Mouse (Mus musculus) MEL (cell line): ENCODE measurements around the gene Crisp4. TPM values are rescaled to one million over a fixed set of nuclear protein-coding genes. Genes with fewer than 3 reads are reported as not detected.

ENCODE experiments used
- DNase-seq: peaks from one replicate; pipeline ENCODE4 v3.0.0; 2011; ENCODE audit warnings: low read depth, low spot score
- H3K27ac ChIP-seq: 2 replicates; pipeline ENCODE4 v1.5.1; 2012; ENCODE audit warnings: low read depth, mild to moderate bottlenecking, control low read depth, low read length, moderate library complexity; ENCODE audit not compliant: control insufficient read depth
- H3K27me3 ChIP-seq, 2 experiments: fragments of 150-350 bp in 1 of 2; sonication (generic) in 1 of 2; 2 replicates each; pipeline ENCODE4 v1.6.1; 2012; ENCODE audit warnings: low read length in 2 of 2, mild to moderate bottlenecking in 2 of 2, improper control_type of control experiment in 1 of 2, moderate library complexity in 1 of 2; ENCODE audit not compliant: insufficient read depth in 2 of 2, control insufficient read depth in 1 of 2
- H3K36me3 ChIP-seq, 2 experiments: 2 replicates each; pipeline ENCODE4 v1.6.1; 2012 to 2014; ENCODE audit warnings: low read length in 2 of 2, improper control_type of control experiment in 1 of 2, inconsistent platforms in 1 of 2, mild to moderate bottlenecking in 1 of 2; ENCODE audit not compliant: insufficient read depth in 2 of 2, control insufficient read depth in 1 of 2
- H3K4me1 ChIP-seq, 2 experiments: fragments of 150-350 bp in 1 of 2; sonication (generic) in 1 of 2; 2 replicates each; pipeline ENCODE4 v1.6.1; 2012; ENCODE audit warnings: low read length in 2 of 2, improper control_type of control experiment in 1 of 2, mild to moderate bottlenecking in 1 of 2; ENCODE audit not compliant: insufficient read depth in 2 of 2, control insufficient read depth in 1 of 2
- H3K4me3 ChIP-seq, 2 experiments: fragments of 150-350 bp in 1 of 2; sonication (generic) in 1 of 2; 2 replicates each; pipeline ENCODE4 v1.5.1; 2012; ENCODE audit warnings: low read depth in 2 of 2, low read length in 2 of 2, mild to moderate bottlenecking in 2 of 2, moderate library complexity in 2 of 2, control low read depth in 1 of 2, improper control_type of control experiment in 1 of 2; ENCODE audit not compliant: control insufficient read depth in 1 of 2, insufficient read depth in 1 of 2
- H3K79me2 ChIP-seq: 2 replicates; pipeline ENCODE4 v1.6.1; 2012; ENCODE audit warnings: mild to moderate bottlenecking, low read length, moderate library complexity; ENCODE audit not compliant: control insufficient read depth, poor library complexity, insufficient read depth
- H3K9ac ChIP-seq: 2 replicates; pipeline ENCODE4 v1.6.1; 2012; ENCODE audit warnings: low read depth, mild to moderate bottlenecking, control low read depth, low read length, moderate library complexity; ENCODE audit not compliant: control insufficient read depth, poor library complexity, severe bottlenecking
- H3K9me3 ChIP-seq: fragments of 150-350 bp; sonication (generic); replicated peaks from 2 replicates; pipeline ENCODE4 v1.6.1; 2012; ENCODE audit warnings: mild to moderate bottlenecking, low read length, improper control_type of control experiment, moderate library complexity; ENCODE audit not compliant: insufficient read depth
- BHLHE40 ChIP-seq: IDR thresholded peaks from 2 replicates; pipeline ENCODE4 v1.6.1; 2012; ENCODE audit warnings: low read depth, mild to moderate bottlenecking, inconsistent platforms, low read length, improper control_type of control experiment, borderline replicate concordance
- CHD1 ChIP-seq: IDR thresholded peaks from 2 replicates; pipeline ENCODE4 v1.6.1; 2012; ENCODE audit warnings: low read depth, mild to moderate bottlenecking, inconsistent platforms, low read length, improper control_type of control experiment
- CHD2 ChIP-seq: IDR thresholded peaks from 2 replicates; pipeline ENCODE4 v1.6.1; 2011; ENCODE audit warnings: low read length, improper control_type of control experiment
- EP300 ChIP-seq, 2 experiments: IDR thresholded peaks; 2 replicates each; pipeline ENCODE4 v1.6.1; 2011; ENCODE audit warnings: improper control_type of control experiment in 2 of 2, low read length in 2 of 2, low read depth in 1 of 2, mild to moderate bottlenecking in 1 of 2
- ETS1 ChIP-seq: IDR thresholded peaks from 2 replicates; pipeline ENCODE4 v1.6.1; 2012; ENCODE audit warnings: low read depth, mild to moderate bottlenecking, inconsistent platforms, low read length, improper control_type of control experiment, moderate library complexity
- GATA1 ChIP-seq: IDR thresholded peaks from 2 replicates; pipeline ENCODE4 v1.6.1; 2011; ENCODE audit warnings: low read depth, low read length, improper control_type of control experiment
- HCFC1 ChIP-seq: IDR thresholded peaks from 2 replicates; pipeline ENCODE4 v1.6.1; 2012; ENCODE audit warnings: low read depth, mild to moderate bottlenecking, inconsistent platforms, low read length, improper control_type of control experiment, moderate library complexity
- MAFK ChIP-seq: IDR thresholded peaks from 2 replicates; pipeline ENCODE4 v1.6.1; 2011; ENCODE audit warnings: low read depth, mild to moderate bottlenecking, low read length, improper control_type of control experiment, borderline replicate concordance
- MAX ChIP-seq: IDR thresholded peaks from 2 replicates; pipeline ENCODE4 v1.6.1; 2011; ENCODE audit warnings: low read length, improper control_type of control experiment
- MYC ChIP-seq: IDR thresholded peaks from 2 replicates; pipeline ENCODE4 v1.6.1; 2011; ENCODE audit warnings: low read depth, mild to moderate bottlenecking, low read length, improper control_type of control experiment, moderate library complexity
- NELFE ChIP-seq: IDR thresholded peaks from 2 replicates; pipeline ENCODE4 v1.6.1; 2011; ENCODE audit warnings: low read depth, low read length, improper control_type of control experiment
- NRF1 ChIP-seq: IDR thresholded peaks from 2 replicates; pipeline ENCODE4 v1.6.1; 2014; ENCODE audit warnings: low read depth, mild to moderate bottlenecking, inconsistent platforms, low read length, improper control_type of control experiment, moderate library complexity; ENCODE audit not compliant: poor library complexity, insufficient read depth, severe bottlenecking
- POLR2A ChIP-seq, 2 experiments: IDR thresholded peaks; 2 replicates each; pipeline ENCODE4 v1.6.1; 2011 to 2012; ENCODE audit warnings: low read length in 2 of 2, mild to moderate bottlenecking in 2 of 2, control low read depth in 1 of 2, improper control_type of control experiment in 1 of 2, low read depth in 1 of 2, moderate library complexity in 1 of 2; ENCODE audit not compliant: control insufficient read depth in 1 of 2, insufficient read depth in 1 of 2, poor library complexity in 1 of 2
- RAD21 ChIP-seq: IDR thresholded peaks from 2 replicates; pipeline ENCODE4 v1.6.1; 2011; ENCODE audit warnings: mild to moderate bottlenecking, low read depth, low read length, improper control_type of control experiment
- RCOR1 ChIP-seq: IDR thresholded peaks from 2 replicates; pipeline ENCODE4 v1.6.1; 2012; ENCODE audit warnings: low read depth, mild to moderate bottlenecking, inconsistent platforms, low read length, improper control_type of control experiment
- SMC3 ChIP-seq: IDR thresholded peaks from 2 replicates; pipeline ENCODE4 v1.6.1; 2011; ENCODE audit warnings: low read depth, low read length, improper control_type of control experiment
- TAL1 ChIP-seq: IDR thresholded peaks from 2 replicates; pipeline ENCODE4 v1.6.1; 2012; ENCODE audit warnings: mild to moderate bottlenecking, inconsistent platforms, low read length, moderate library complexity, mixed read lengths
- TBP ChIP-seq: IDR thresholded peaks from 2 replicates; pipeline ENCODE4 v1.8.0; 2011; ENCODE audit warnings: low read depth, low read length, improper control_type of control experiment
- UBTF ChIP-seq: IDR thresholded peaks from 2 replicates; pipeline ENCODE4 v1.6.1; 2012; ENCODE audit warnings: low read depth, mild to moderate bottlenecking, inconsistent platforms, low read length, improper control_type of control experiment, moderate library complexity, borderline replicate concordance; ENCODE audit not compliant: insufficient read depth
- ZC3H11A ChIP-seq: IDR thresholded peaks from 2 replicates; pipeline ENCODE4 v1.6.1; 2012; ENCODE audit warnings: low read depth, mild to moderate bottlenecking, inconsistent platforms, low read length, improper control_type of control experiment
- ZMIZ1 ChIP-seq: IDR thresholded peaks from 2 replicates; pipeline ENCODE4 v1.6.1; 2012; ENCODE audit warnings: low read depth, mild to moderate bottlenecking, inconsistent platforms, low read length, improper control_type of control experiment, moderate library complexity
- polyA plus RNA-seq, 2 experiments: library from polyadenylated mRNA; stranded (reverse) in 1 of 2; unstranded in 1 of 2; fragments of >175 nt in 1 of 2; fragments of >200 nt in 1 of 2; gene quantifications; 2 replicates each; pipeline versions ENCODE4 v1.2.1 to v1.2.4; 2012; ENCODE audit warnings: low replicate concordance in 2 of 2, low read depth in 1 of 2; ENCODE audit not compliant: insufficient read length in 2 of 2, insufficient read depth in 1 of 2, missing spikeins in 1 of 2
- total RNA-seq: library from RNA; depleted of rRNA; stranded (reverse); fragments of 300-350 nt; gene quantifications from 2 replicates; pipeline ENCODE4 v1.2.3, GENCODE M21; 2012

The Crisp4 gene
- total and polyA plus RNA-seq, 3 experiments, result not detected

- Histone ChIP-seq H3K4me3 (no peak overlapping the region), H3K79me2 (no peaks in the 10 kb centered on the region), H3K27me3 (no peaks in the 10 kb centered on the region), H3K36me3 (no peaks in the 10 kb centered on the region), H3K9ac (no peak overlapping the region), H3K9me3 (no peaks in the 10 kb centered on the region), H3K27ac (no peak overlapping the region), H3K4me1 (no peaks in the 10 kb centered on the region)
- DNase-seq, result no peak
- TF ChIP-seq HCFC1 (no peak), CHD2 (no peak), NRF1 (no peak), ZC3H11A (no peak), ETS1 (no peak), RAD21 (no peak)
These were observed 22.6 kb upstream of the Crisp4 start for GRCm38 (mm10) chr1:18168261-18168660.

GRCm38 (mm10) chr1:18159082-18159481 is 13.4 kb upstream of the Crisp4 start:
- no peaks in the 10 kb centered on the region for H3K36me3 ChIP-seq
- H3K79me2 ChIP-seq, result no peaks in the 10 kb centered on the region
- H3K9ac ChIP-seq, result no peak overlapping the region
- TF ChIP-seq NRF1 (no peak), BHLHE40 (no peak), MAFK (no peak), TBP (no peak), RCOR1 (no peak), RAD21 (no peak), UBTF (no peak), ZMIZ1 (no peak), SMC3 (no peak), MYC (no peak), NELFE (no peak), GATA1 (no peak), EP300 (IDR thresholded peaks at IDR 0.05; ENCODE audit: low read depth in 1 of 2, low read length in 2 of 2) (no peak), MAX (no peak), CHD2 (no peak), TAL1 (no peak), POLR2A (IDR thresholded peaks at IDR 0.05; ENCODE audit: control insufficient read depth in 1 of 2, insufficient read depth in 1 of 2, low read depth in 1 of 2, low read length in 2 of 2, poor library complexity in 1 of 2) (no peak), ZC3H11A (no peak), CHD1 (no peak)
- no peaks in the 10 kb centered on the region for H3K4me1 ChIP-seq
- no peak overlapping the region for H3K4me3 ChIP-seq
- no peaks in the 10 kb centered on the region for H3K27me3 ChIP-seq
- DNase-seq, result no peak
- H3K9me3 ChIP-seq, result no peaks in the 10 kb centered on the region
- no peak overlapping the region for H3K27ac ChIP-seq
